Mouse (Mus musculus) gastrocnemius, postnatal 36 days (tissue): Measurements from ENCODE around the gene Hexim2. TPM values are rescaled to one million over a fixed set of nuclear protein-coding genes. Genes with fewer than 3 reads are reported as not detected.

Experiments used
- DNase-seq, 2 experiments: peaks; one replicate each; pipeline ENCODE4 v3.0.0; 2022
- intact Hi-C: fragments of 180-260 bp; cut with DNase I; formaldehyde crosslinking; loops from one replicate; pipeline ENCODE4 v1.15.1; 2025
- total RNA-seq, 2 experiments: library from RNA; stranded (reverse); gene quantifications; 2 replicates each; pipeline ENCODE4 v1.2.3; 2021

Gene Hexim2
- total RNA-seq, 2 experiments from 2014 or later = 2.1 to 2.9 TPM

DNA sequence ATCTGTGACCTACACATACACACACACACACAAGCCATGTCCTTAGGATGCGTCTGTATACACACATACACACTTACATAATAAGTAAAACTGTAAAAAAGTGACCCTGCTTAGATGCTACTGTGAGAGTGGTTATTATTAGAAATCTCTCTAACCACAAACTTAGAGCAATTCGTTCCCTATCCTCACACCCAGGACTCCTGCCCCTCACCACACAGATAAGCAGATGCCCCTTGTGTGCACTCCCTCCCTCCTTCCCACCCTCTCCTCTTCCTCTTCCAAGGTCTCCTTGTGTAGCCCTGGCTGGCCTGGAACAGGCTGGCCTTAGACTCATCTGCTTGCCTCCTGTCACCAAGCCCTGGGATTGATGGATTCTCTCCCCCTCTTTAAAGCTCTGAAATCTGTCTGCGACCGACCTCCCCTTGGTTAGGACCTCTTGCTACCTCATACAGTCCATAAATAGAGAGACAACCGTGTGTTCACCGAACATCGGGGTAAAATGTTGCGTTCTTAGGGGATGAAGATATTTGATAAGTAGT lies 3.9 kb downstream of the Hexim2 start:
- no peak for DNase-seq
- intact Hi-C loops = no loop called here

DNA sequence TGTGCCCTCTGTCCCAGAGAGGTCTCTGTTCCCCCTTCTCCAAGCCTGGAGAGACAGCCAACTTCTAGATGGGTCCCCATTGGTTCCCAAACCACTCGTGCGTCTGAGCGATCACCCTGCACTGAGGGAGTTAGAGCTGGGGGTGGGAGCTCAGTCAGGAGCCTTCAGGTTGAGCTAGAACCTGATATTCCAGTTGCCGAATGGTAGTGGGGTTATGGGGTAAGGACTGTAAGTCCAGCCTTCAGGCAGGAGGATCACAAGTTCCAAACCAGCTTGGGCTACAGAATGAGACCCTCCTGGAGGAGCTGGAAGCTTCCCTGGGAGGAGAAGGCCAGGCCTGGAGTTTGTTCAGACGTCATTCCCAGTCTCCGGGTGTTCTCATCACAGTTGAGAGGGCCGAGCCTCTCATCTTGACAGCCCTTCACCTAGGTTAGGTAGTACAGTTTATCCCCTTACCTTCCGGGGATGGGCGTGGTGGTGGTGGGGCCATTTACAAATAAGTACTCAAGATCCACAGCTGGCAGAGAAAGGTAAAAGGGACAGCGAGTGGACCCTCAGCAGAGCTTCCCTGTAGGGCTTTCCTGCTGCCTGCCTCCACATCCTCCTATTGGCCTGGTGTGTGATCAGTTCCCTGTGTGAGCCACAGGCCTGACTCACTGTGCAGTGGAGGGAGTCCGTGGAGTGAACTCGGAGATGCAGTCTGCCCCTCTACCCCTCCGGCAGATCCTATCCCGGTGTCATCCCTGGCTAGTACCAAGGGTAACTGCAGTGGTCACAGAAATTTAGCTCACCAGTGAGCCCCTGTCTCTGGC lies 7.9 kb downstream of the Hexim2 start:
- intact Hi-C loops = no loop called here
- DNase-seq = no peak

DNA sequence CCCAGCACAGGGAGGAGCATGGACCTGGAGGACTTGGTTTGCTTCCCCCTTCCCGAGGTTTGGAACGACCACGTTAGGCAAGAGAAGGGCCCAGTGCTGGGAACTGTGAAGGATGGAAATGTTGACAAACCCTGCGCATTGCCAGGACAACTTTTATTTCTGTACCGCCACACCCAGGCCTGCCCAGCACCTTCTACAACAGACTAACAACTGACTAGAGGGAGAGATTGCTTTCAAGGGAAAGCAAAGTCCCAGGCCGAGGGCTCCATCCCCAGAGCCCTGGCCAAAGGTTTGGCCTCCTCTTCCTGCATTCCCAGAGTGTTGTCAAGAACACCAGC lies 8.5 kb downstream of the Hexim2 start:
- intact Hi-C loops = no loop called here
- DNase-seq = peak; percentile 27 to 31

DNA sequence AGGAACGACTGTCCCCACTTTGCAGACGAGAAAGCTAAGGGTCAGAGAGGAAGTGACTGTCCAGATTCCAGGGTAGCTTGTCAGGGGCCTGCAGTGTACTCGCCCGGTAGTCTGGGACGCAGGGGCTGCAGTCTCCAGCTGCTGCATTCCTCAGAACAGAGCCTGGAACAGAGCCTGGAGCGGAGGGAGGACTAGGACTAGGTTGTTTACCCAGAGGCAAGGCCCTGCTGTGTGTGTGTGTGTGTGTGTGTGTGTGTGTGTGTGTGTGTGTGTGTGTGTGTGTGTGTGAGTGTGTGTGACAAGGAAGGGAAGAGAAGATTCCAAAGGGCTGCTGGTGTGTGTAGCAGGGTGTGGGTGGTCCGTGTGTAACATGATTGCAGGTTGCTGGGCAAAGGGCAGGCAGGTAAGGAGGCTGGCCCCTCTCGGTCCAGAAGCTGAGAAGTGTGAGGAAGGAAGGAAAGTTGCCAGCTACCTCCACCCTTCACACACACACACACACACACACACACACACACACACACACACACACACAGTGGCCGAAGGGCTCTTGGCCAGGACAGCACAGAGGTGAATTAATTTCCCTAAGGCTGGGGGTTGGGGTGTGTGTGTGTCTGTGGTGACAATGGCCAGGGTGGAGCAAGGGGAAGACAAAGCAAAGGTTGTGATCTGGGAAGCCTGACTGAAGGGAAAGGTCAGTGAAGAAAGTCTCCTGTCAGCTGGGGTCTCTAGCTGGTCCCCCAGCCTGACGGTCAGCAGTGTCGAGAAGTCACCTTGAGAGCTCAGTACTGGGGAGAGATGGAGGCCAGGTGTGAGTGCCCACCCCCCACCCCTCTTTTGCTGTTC lies 9.1 kb downstream of the Hexim2 start:
- intact Hi-C loops = no loop called here
- DNase-seq = peak; percentile 60 to 68

DNA sequence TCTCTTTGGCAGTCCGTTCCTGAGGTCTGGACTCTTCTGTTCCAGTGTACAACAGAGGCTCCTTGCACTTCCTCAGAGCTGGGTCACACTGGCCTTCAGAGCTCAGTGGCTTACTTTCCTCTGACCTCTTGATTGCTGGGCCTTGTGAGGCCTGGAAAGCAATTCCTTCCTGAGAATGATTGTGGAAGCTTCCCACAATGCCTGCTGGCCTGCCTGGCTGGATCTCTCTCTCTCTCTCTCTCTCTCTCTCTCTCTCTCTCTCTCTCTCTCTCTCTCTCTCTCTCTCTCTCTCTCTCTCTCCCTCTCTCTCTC lies 9.7 kb downstream of the Hexim2 start:
- intact Hi-C loops = no loop called here
- no peak for DNase-seq

DNA sequence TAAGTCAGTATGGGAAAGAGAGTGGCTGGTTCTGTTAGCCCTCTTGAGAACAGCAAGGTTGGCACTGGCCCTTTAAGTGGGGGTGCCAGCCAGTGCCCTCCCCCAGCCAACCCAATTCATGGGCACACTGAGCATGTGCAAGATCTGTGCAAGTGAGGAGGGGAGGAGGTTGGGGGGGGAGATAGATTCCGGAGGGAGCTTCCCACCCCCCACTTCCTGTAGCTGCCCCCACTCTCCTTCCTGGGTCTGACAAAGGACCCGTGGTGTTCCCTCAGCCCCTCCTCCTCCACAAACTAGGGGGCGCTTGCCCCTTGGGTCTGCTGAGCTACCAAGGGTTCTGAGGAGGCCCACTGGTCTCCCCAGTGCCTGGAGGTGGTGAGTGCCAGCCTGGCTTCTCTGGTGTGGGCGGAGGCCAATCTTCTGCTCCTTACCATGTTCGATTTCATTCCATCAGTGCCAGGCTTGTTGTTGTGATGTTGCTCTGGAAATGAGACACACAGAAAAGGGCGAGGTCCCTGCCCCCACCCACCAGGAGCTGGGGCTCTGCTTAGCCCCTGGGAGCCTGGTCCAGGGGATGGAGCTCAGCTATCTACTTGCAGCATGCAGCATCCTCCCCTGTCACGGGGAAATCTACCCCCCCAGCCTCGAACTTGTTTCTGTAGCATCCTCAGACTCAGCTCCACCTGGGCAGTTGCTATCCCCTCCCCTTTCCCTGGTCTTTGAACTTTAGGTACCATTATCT lies 10.4 kb downstream of the Hexim2 start:
- intact Hi-C loops = no loop called here
- DNase-seq = peak in 1 of 2 experiments; percentile 41

DNA sequence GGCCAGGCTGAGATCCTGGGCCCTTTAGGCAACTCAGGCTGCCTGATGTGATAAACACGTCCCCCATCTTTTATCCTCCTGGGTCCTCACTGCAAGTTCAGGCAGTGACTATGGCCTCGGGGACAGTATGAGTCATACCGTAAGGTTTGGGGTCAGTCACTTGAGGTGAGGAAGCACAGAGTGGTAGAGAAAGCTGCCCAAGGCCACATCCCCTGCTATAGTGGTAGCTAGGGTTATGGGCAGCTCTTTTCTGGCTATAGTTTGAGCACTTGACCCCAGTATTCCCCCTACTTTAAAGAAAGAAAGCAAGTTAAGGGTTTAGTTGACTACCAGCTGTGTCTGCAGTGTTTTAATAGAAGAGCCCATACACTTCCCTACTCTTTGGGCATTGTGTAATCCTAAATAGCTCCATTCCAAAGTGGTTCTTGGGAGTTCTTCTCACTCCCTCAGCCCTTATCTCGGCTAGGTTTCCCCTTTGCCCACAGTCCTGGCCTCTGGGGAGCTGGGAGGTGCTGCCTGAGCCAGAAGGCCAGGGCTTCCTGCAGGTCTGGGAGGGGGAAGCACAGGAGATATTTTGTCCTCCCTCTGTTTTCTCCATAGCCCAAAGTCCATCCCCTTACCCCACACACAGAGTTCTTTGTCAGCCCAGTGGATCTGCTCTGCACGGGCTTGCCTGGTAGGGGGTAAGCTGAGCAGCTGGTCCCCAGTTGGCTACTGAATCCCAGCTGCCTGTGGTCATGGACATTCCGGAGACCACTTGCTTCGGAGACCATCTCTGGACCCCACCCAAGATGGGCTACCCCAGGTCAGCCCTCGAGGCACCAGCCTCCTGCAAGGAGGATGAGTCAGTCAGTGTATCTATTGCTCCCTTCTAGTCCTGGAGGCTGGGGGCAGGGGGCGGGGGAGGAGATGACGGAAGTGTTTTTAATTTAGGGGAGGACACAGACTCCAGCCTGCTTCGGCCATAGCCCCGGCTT lies 12.4 kb downstream of the Hexim2 start:
- intact Hi-C loops = no loop called here
- DNase-seq = no peak

DNA sequence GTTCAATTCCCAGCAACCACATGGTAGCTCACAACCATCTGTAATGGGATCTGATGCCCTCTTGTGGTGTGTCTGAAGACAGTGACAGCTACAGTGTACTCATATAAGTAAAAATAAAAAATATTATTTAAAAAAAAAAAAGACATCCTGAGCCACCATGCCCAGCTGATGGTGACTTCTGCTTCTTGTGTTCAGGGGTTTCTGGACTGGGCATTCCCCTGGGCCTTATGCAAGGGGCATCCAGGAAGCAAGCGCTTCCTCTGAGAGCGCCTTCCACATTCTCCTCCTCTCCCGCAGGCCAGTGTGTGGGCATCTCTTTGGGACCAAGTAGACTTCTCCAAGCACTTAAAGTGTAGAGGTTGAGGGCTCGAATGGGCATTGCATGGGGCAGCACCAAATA lies 14.2 kb downstream of the Hexim2 start:
- no peak for DNase-seq
- intact Hi-C loops = no loop called here

DNA sequence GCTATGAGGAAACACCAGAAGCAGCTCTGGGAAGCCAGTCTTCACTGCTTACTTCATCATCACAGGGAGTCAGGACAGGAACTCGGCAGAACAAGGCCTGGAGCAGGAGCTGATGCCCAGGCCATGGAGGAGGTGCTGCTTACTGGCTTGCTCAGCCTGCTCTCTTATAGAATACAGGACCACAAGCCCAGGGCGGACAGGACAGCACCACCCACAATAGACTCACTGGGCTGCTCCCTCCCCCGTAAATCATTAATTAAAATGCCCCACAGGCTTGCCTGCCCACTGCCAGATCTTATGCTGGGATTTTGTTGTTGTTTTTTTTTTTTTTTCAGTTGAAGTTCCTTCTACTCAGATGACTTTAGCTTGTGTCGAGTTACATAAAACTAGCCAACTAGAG lies 15.5 kb downstream of the Hexim2 start:
- no peak for DNase-seq
- intact Hi-C loops = no loop called here

DNA sequence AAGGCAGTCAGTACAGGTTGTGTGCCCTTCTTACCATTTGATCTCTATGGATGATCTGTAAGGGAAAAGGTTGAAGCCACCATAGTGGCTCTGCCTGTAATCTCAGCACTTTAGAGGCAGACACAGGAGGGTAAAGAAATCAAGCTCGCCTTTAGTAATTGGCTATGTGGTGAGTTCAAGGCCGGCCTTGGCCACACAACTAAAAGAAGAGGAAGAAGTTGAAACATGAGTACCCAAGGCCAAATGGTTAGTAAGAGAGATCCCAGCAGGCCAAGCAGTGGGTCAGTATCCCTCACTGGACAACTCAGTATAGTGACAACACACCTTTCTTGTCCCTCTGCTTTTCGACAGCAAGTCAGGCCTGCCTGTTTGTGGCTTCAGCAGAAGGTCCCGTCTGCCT lies 17.5 kb downstream of the Hexim2 start:
- DNase-seq = no peak
- intact Hi-C loops = no loop called here

DNA sequence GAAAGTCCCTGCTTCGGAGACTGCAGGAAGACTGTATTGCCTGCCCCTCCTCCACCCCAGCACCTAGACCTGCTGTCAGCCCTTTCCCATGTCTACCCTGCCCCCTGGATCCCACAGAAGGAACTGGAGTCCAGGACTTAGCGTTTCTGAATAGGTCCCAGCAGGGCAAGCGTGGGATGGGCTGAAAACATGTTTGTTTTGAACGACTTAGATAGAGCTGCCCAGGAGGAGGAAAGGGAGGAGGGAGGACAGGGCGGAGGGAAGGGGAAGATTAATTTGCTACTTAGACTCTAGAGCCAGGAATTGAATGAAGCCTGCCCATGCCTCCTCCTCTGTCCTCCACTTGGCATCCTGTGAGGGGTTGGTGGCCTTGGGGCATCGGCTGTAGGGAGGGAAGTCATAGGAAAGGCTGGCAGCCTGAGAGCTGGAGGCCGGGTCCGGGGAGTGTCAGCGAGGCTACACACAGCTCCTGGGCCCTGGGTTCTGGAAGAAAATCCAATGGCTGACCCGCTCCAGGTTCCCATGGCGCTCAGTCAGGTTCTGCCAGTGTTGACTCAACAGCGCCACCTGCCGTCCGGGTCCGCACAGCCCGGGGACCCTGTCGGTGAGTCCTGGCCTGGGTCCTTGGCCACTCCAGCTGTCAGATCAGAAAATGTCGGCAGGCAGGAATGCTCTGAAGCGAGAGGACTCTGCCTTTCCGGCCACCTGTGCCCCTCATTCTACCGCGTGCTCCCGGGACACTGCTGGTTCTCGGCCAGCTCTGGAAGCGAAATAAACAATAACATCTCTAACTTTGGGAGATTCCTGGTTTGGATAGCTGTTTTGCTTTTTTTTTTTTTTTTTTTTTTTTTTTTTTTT lies 26.6 kb downstream of the Hexim2 start:
- intact Hi-C loops = loop anchor here (1.0 to 2.0 kb wide), 2 partner anchors 42 to 57 kb away; partner anchors contain the start of gene Hexim1
- DNase-seq = peak; percentile 97 to 99

DNA sequence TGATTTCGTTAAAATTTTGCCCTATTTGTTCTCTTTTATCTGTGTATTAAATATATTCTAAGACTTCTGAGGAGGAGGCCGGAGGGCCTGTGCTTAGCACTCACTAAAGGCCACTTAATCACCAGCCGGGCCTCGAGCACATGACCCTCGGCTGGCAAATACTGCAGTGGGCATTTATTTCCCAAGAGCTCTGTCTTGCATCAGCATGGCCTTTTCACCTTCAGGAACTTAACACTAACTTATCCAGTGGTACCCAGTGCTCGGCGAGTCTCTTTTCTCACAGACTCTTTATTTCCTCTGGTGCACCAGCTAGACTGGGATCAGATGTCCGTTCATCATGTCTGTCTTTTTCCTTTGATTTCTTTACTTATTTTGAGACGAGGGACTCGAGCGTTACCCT lies 28.5 kb downstream of the Hexim2 start:
- intact Hi-C loops = no loop called here
- no peak for DNase-seq

DNA sequence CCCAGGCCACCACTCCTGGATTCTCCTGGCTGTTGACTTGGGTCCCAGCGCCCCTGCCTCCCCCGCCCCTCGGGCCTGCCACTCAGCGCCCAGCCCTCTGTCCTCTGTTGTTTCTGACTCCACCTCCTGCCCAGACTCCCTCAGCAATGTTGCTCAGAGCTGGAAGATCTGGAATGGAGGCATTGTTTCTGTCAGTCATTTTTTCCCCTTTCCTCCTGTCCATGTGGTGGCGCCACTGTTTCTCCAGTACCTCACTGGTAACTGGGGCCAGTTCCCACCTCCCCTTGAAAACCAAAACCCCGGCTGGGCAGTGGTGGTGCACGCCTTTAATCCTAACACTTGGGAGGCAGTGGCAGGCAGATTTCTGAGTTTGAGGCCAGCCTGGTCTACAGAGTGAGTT lies 29.2 kb downstream of the Hexim2 start:
- no peak for DNase-seq
- intact Hi-C loops = no loop called here

DNA sequence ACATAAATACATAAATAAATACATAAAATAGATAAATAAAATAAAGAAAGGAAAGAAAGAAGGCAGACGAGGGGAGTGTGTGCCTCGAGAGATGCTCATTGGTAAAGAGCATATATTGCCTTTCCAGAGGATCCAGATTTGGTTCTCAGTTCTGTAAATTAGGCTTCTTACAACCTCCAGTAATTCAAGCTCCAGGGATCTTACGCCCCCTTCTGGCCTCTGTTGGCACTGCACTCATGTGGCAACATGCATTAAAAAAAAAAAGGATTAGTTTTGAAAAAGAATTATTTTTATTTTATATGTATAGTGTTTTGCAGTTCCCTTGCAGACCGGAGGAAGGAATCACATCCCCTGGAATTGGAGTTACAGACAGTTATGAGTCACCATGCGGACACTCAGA lies 29.9 kb downstream of the Hexim2 start:
- intact Hi-C loops = no loop called here
- no peak for DNase-seq

DNA sequence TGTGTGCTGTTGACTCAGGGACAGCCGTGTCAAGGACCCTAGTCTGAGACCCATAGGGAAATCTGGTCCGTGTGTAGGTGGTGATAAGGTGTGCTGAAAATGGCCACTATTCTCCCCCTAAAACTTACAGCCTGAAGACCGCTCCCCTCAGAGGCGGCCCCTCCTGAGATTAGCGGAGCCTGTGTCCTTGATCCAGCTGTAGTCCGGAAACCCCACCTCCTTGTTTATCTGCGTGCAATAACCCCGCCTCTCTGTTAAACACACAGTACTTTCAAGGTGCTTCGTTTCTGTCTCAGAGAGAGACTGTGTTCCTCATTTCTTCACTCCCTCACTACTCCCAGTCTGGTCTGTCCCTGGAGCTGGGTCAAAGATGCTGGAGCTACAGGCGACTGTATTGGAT lies 32.2 kb downstream of the Hexim2 start:
- intact Hi-C loops = no loop called here
- no peak for DNase-seq

DNA sequence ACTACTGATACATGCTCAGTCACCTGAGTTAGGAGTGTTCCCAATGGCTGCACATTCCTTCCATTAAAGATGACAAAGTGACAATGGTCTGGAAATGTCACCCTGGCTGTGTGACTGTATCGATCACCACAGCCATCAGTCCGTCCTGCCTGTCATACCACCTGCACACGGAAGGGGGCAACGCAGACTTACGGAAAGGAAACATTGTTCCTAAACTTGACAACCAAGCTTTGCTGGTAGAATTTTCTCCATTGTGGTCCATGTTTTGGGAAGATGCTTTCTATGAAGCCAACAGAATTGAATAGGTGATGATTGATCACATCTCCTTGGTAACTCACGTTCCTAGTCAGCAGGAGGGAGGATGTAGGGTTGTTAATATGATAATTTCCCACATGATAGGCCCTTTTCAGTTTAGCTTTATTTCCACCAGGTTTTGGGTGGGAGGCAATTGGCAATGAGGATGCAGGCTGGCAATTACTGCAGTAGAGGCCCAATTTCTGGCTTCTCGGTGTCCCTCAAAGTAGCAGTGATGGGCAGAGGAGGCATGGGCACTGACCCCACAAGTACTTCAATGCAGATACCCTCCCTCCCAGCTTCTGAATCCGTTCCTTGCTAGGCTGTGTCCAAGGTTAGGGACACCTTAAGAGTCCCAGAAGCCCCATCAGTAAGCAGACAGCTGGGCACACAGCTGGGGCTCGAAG lies 36.6 kb downstream of the Hexim2 start:
- intact Hi-C loops = loop anchor here (1.0 to 5.0 kb wide), 2 partner anchors 103 to 158 kb away; no protein-coding TSS in a partner anchor
- peak; percentile 60 to 71 for DNase-seq

DNA sequence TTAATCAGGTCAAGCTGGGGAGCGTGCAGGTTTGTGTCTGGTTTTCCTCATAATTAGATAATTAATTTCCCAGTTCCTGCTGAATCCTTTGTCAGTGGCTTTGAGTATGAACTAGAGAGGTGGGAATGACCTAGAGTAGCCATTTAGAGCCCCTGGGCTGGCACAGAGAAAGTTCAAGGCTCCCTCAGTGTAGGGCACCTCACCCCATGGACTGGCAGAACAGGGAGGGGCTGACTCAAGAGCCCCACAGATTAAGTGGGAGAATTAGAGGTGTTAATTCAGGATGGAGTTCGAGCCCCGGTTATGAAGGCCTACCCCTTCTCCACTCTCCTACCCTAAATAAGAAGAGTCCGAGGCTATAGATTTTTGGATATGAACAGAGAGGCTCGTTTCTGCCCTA lies 37.4 kb downstream of the Hexim2 start:
- intact Hi-C loops = loop anchor here (5.0 kb wide), 2 partner anchors 63 to 103 kb away; no protein-coding TSS in a partner anchor
- no peak for DNase-seq

DNA sequence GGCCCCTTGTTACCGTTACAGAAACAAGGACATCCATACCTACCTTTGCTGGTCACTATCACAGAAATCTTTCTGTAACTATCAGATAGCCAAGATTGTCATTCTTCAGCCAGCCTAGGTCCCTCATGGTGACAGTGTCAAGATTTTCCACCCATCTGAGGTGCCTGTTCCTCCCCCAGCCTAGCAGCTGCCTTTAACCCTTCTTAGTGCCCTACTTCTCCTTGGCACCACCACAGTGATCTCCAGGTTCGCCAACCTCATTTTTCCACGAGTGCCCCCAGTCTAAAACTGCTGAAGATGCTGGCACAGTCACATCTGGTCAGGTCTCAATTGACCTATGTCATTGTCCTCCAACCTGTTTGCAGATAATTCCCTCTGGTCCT lies 37.9 kb downstream of the Hexim2 start:
- DNase-seq = no peak
- intact Hi-C loops = loop anchor here (5.0 kb wide), 1 partner anchor 62 kb away; no protein-coding TSS in a partner anchor
